Mouse (Mus musculus): ENCODE results near the gene Sspn. TPM values are rescaled to one million over a fixed set of nuclear protein-coding genes. Genes with fewer than 3 reads are reported as not detected.

Sspn gene
- polyA plus RNA-seq, 1 experiment = 34.5 TPM

DNA sequence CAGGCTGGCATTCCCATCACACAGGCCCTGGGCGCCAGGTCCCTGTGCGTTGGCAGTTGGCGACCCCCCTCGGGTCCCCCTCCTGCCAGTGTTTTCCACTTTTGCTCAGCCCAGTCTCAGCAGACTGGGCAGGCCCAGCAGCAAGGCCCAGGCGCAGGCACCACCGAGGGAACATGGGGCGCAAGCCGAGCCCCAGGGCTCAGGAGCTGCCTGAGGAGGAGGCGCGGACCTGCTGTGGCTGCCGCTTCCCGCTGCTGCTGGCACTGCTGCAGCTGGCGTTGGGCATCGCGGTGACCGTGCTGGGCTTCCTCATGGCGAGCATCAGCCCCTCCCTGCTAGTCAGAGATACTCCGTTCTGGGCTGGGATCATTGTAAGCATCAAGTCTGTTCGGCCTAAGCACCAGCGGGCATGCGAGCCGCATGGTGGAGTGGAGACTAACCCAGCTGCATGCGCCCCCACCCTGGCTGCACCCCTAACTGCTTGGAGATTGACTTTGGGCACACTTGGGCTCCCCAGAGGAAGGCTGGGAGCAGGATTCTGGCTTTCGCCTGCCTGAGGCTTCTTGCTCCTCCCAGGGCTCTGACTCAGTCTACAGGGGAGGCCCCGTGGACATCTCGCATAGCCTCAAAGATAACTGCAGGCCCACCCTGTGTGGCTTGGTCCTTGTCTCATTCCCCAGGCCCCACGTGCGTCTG is 2.7 kb downstream of the Sspn start:
- peak; percentile 65 for DNase-seq (ENCODE audit: low spot score)

DNA sequence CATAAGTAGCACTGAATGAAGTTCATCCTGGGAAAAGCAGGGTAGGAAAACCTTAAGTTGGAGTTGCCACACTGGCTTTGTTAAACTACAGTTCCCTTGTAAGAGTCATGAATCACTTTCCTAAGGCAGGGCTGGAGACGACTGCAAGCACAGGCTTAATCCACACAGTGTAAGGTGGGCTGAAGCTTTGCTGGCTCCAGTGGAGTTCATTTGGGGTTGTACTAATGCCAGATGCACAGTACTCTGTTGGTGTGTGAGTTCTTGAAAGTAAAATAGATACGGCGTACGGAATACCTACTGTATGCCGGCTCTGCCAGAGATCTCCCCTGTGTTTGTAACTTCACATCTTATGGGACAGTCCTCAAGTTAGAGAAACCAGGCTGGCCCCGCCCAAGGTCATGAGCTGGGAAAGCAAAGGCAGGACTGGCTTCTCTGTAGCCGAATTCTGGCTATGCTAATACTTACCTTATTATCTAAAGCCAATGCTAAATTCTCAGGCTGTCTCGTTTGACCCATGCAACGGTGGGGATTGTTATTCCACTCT is 3.3 kb downstream of the Sspn start:
- DNase-seq (ENCODE audit: low spot score) = no peak

DNA sequence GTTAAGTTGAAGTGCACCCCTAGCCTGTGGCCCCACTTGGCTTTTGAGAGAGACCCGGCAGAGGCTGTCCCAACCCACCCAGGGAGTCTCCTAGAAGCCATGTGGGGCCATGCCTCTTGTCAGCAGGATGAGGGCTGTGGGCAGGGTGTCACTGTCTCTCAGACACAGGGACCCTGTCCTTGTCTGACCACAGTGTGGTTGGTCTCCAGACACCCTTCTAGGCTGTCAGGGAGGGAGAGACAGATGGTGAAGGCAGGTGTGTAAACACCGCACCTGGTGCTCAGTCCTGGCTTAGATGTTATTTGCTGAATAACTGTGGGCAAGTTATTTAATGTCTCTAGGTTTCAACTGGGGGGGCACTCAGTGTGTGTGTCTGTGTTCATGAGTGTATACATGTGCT is 4.5 kb downstream of the Sspn start:
- DNase-seq (ENCODE audit: low spot score) = no peak

DNA sequence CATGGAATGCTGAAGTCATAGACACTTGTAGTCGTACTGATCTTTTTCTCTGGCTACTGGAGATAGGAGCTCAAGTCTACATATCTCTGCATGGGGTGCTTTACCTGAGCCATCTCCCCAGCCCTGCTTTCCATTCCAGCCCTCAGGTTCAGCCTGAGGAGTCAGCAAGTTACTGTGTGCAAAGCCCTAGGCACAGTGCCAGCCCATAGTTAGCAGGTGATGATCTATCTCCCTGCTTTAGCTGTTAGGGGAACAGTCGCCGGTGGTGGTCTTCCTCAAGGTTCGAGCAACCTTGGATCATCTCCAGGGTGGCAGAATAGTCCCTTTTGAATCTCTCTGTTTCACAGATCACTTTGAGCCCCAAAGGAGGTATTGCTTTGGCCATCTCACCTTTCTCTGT is 5.1 kb downstream of the Sspn start:
- no peak for DNase-seq (ENCODE audit: low spot score)

DNA sequence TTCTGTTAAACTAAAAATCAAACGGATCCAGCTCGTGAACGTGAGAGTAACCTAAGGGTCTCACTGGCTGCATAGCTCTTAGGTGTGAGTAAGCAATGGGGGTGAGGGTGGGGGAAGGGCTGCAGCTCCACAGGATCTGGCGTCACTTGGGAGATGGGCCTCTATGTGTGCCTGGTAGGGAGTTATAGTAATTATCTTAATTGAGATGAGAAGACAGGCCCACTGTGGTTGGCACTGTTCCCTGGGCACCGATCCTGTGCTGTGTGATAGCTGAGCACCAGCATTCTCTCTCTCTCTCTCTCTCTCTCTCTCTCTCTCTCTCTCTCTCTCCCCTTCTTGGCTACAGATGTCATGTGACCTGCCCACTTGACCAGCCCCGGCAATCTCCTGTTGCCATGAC is 9.4 kb downstream of the Sspn start:
- DNase-seq (ENCODE audit: low spot score) = no peak

DNA sequence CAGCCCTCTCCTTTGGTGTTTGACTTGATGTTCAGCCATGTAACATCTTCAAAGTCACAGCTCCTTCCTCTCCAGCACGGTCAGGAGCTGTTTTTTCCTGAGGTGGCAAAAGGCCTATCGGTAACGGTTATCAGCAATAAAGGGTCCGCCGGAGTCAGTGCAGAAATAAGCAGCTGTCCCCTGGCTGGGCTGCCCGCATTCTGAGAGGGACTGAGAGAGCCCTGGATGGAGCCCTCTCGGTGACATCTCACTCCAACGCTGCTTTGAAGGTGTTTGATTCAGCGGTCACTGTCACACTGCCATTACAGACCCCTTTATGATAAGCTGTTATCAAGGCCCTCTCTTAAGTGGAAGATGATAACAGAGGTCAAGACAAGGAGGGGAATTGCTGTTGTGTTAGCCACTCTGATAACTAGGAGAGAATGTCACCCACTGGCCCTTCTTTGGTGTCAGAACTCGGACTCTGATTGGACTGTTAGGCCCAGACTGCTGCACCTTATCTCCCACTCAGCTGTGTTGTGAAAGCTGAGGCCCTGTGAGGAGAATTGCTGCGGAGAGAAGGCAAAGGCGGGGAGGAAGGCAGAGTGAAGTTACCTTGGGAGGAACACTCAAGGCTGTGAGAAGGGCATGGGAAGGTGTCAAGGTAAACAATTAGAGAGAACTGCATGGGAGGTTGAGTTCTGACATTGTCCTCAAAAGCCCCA is 11.0 kb downstream of the Sspn start:
- DNase-seq (ENCODE audit: low spot score) = no peak

DNA sequence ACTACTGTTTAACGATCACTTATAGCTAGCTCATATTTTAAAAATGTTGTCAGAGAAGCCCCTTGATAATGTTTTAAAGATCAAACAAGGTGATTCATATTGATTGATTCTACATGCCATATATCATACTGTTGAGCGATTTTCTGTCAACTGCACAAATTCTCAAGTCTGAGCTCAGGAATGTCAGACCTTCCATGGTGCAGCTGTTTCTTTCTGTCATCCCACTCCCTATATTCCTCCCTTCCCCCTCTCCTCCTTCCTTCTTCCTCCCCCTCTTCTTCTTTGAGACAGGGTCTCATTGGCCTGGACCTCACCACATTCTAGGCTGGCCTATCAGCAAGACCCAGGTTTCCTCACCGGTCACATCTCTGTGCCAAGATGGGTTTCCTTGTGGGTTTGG is 12.0 kb downstream of the Sspn start:
- DNase-seq (ENCODE audit: low spot score) = no peak

DNA sequence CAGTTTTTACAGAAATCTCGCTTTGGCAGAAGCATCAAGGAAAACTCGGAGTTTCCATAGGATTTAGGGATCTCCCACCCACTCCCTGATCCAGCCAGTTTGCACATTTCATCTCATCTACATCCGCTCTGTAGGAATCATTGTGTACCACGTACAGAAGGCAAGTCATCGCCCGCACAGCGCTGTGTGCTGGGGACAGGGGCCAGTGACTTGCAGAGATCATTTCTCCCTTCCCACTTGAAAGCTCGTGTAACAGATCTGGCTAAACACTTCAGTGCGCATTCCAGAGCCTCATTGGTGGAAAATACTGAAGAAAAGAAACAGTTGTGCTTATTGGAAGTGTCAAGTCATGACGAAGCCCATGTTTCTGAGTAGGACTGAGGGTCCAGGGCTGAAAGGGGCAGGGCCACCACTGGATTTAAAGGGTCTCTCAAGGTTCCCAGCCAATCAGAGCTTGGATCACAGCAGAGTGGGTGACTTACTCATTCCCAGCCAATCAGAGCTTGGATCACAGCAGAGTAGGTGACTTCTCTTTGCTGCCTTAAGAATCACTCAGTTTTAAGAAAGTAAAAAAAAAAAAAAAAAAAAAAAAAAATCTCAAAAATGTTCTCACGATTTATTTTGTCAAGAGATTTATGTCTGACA is 14.4 kb downstream of the Sspn start:
- no peak for DNase-seq (ENCODE audit: low spot score)

DNA sequence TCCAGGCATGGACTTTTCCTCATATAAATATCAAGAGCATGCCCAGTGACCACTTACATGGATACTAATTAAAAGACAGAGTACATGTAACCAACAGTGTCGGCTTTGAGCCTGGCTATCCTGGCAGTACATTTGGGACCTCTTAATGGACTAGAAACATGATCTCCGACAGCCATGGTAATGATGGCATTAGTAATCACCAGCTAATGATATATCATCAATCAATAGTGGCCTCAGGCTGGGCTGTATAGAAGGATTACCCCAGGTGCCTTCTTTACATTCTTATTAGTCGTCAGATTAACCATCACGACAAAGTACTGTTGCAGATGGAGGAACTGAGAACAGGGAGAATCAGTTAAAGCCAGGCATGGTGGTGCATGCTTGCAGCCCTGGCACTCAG is 17.6 kb downstream of the Sspn start:
- DNase-seq (ENCODE audit: low spot score) = no peak

DNA sequence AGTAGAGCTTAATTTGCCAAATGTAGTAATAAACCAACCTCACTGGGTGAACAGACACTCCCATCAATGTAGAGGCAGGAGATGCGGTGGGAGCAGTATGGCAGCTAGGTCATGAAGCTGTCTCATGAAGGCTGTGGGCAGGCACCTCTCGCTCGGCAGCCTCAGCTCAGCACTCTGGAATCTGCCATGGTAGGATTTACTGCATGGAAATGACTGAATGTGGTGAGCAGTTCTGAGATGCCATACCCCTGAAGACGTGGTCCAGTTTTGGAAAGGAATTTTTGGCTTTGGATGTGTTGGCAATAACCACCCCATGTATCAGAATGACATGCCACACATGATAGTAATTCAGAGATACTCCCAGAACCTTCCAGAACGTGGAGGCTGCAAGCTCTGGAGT is 19.2 kb downstream of the Sspn start:
- DNase-seq (ENCODE audit: low spot score) = no peak

DNA sequence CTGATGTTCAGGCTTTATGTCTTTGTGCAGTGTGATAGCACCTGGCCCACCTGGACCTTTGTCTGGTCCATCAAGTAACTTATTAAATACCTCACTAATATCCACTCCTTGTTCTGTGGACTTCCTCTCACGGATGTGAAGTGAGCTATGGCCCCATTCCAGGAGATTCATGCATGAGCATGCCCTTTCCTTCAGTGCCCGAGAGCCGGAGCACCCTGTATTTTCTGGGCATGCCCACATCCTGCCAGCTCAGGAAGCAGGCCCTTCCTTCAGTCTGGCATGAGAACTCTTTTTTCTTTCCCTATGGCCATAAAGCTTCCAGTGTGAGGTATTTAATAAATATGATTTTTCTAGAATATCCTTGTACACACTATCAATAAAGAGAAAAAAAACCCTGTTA is 21.2 kb downstream of the Sspn start:
- DNase-seq (ENCODE audit: low spot score) = no peak

DNA sequence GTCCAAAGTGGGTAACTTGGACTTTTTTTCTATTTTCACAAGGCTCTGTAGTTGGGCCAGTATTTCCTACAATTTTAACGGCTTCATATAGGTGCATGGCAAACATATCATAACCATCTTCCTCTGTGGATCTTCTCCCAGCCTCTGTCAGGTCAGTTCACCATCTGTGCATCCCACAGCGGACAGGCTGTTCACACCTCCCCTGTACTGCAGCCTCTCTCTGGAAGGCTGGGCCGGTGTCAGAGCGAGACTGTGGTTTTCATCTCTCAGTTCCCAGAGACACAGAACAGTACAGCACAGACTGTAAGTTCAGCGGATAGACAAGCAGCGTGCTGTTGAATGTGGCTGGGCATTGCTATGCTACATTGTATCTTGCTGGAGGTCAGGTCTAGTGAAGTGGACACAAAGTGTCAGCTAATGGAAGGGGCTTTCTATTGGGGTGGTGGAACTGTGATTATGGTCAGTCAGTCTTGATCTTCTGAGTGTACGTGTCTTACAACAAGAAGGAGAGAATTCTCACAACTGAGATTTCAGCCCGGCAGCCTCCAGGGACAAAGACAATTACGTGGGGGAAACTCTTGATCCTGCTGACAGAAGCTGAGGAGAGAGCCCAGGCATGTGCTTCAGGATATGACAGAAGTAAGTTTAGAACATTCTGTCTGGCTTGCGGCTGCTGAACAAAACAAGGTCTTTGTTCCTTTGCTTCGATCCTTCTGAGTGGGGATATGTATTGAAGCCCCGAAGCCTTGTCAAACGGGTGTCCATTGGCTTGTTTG is 21.9 kb downstream of the Sspn start:
- DNase-seq (ENCODE audit: low spot score) = no peak

DNA sequence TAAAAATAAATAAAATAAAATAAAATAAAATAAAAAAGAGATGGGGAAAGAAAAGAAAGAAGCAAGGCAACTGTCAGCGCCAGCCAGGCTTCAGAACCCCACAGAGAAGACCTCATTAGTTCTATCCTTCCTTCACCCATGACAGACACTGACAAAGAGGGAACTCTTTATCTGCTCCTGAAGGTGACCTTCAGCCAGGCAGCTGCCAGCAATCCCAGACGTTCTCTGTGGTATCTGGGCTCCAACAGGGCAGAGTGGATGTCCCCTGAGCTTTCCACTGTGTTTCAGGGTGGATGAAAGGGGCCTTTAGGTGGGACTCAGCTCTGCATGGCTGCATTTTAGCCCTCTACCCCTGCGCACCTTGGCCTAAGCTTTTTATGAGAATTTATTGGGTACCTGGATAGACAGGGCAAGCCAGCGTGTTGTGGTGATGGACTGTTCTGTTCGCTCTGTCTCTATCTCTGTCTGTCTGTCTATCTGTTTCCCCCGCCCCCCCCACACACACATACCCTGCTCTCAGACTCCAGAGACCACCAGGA is 26.1 kb downstream of the Sspn start:
- DNase-seq (ENCODE audit: low spot score) = no peak

DNA sequence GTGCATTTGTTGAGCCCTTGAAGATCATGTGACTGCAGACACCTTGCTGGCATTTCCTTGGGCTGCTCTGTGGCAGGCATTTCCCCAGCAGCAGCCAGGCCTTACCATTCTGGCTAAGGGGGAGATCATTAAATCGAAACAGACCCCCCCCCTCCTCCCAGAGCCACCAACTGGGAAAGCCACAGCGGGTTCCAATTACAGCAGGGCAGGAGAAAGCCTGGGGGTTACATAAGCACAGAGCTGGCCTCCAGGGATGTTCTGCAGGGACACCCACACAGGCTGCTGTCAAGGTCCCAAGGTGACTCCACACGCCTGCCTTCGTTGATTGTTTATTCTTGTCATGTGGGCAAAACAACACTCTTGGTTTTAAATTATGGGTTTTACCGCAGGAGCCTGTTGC is 26.6 kb downstream of the Sspn start:
- DNase-seq (ENCODE audit: low spot score) = no peak

DNA sequence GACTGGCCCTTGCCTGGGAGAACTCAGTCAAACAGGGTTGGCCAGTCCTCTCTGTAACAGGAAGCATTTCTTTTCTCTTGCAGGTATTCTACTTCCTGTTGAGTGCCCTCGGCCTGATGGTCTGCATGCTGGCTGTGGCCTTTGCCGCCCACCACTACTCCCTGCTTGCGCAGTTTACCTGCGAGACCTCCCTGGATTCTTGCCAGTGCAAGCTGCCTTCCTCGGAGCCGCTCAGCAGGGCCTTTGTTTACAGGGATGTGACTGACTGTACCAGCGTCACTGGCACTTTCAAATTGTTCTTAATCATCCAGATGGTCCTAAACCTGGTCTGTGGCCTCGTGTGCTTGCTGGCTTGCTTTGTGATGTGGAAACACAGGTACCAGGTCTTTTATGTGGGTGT is 29.6 kb downstream of the Sspn start:
- DNase-seq (ENCODE audit: low spot score) = no peak

DNA sequence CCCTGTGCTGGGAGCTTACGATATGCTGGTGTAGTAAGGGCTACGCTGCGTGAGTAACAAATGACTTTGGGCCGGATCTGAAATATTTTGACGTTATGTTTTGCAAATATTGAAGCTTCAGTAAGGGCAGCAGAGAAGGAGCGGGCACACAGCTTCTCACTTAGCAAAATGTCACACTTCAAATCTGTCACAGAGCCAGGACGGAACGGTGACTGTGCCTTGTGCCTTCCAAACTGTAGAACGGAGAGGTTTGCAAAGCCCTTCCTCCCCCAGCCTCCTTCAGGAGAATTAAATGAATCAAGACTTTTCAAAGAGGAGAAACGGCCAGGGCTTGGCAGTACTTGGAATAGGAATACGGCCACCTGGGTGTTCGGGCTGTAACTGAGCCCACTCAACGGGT is 32.5 kb downstream of the Sspn start:
- DNase-seq (ENCODE audit: low spot score) = no peak

DNA sequence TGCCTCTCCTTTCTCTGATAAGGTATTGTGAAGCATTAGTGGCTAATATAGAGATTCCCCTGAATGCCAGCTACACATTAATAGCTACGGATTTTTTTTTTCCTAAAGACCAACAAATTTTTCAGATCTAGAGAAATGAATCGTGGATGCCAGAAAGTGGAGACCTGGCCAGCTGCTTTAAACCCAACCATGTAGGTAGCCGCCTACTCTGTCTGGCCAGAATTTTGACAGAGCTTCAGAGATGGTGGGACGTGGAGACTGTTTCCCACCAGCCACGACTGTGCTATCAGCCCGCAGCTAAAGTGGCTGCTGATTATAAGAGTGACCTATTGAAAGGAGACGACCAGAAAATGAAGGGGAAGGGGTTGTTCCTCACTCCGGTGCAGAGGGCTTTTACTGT is 36.3 kb downstream of the Sspn start:
- no peak for DNase-seq (ENCODE audit: low spot score)

DNA sequence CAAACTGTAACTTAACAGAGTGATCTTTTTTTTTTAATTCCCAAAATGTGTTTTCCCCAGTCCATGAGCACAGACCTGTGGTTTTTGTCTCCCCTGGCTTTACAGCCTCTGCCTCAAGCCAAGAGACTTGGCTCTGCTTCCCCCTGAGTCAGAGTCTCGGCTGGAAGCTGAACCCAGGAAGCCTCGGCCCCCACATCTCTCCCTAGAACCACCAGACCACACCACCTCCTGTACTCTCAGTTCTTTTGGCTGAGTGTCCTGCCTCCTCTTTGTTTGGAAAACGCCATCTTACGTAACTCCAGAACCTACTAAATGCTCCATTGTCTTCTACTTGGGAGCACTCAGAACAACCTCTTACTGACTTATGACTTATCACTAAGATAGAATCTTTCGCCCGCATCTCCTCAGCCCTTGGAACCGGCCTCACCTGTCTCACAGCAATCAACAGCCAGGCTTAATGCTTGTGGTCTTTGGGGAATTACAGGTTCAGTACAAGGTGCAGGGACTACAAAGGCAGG is 36.9 kb downstream of the Sspn start:
- DNase-seq (ENCODE audit: low spot score) = no peak

DNA sequence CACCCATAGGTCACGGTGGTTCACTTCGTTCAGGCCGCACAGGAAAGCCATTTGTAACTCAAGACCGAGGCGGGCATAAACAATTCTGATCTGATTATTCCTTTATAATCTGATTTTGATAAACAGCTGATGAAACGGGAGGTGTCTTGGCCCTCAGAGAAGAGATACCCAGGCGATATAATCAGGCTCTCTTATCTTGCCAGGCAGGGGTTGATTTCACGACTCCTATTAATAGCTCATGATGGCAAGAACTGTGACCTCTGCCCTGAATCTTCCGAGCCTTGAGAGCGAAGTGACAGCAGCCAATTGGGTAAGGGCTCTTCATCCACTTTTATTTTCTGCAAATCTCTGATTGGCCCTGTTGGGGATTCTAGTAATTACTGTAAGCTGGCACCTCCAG is 37.4 kb downstream of the Sspn start:
- DNase-seq (ENCODE audit: low spot score) = no peak

DNA sequence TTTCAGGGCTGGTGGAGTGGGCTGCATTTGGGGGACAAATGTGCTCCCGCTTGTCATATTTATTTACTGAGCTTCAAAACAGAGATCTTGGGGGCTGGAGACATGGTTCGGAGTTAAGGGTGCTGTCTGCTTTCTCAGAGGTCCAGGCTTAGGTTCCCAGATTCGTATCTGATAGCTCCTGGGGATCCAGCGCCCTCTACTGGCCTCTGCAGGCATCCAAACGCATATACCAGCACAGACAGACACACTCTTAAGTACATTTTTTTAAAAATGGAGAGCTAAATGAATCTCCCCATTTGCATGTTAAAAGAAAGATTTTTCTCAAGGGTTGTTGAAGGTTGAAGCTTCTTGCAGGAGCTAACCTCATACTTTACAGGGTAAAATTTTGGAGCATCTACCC is 38.1 kb downstream of the Sspn start:
- no peak for DNase-seq (ENCODE audit: low spot score)

DNA sequence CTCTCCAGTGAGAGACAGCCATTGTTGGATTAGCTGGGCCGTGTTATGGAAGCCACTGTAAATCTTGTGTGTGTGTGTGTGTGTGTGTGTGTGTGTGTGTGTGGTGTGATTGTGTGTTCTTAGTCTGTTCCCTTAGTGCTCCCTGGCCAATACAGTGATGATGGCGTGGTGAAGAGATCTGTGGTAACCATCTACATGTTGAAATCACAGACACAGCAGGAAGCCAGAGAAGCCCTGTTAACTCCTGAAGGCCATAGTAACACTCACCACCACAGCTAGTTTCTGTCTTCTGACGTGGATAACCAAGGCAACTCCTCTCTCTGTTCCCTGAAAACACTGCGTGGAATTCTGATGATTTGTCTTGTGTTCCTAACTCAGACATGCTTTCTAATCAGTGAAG is 40.7 kb downstream of the Sspn start:
- DNase-seq (ENCODE audit: low spot score) = no peak

DNA sequence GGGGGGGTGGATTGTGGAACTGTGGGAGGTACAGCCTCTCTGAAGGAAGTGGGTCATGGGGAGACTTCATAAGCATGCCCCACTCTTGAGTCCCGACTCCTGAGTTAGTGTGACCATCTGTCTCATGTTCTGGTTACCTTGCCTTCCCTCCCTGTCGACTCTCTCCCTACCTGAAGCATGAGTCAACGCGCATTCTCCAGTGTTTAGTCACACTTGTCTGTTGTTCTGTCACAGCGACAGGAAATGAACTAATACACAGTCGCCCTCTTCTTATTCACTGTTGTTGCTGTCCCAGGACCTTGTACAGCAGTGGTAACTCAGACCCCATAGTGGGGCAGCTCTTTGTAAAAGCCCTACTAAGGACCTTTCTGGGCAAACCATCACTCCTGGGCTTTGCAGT is 41.4 kb downstream of the Sspn start:
- no peak for DNase-seq (ENCODE audit: low spot score)

All from urinary bladder, adult 2 months (tissue).